Mouse (Mus musculus): ENCODE measurements around the gene Dvl3. TPM values are rescaled to one million over a fixed set of nuclear protein-coding genes. Genes with fewer than 3 reads are reported as not detected.
"Not testable (repeated sequence)": the region's sequence is repeated elsewhere in the genome, so short reads cannot be mapped to it uniquely, and the experiment has no call there.

The Dvl3 gene
- polyA plus RNA-seq, 1 experiment from 2014 or later, result 51.6 TPM

DNA sequence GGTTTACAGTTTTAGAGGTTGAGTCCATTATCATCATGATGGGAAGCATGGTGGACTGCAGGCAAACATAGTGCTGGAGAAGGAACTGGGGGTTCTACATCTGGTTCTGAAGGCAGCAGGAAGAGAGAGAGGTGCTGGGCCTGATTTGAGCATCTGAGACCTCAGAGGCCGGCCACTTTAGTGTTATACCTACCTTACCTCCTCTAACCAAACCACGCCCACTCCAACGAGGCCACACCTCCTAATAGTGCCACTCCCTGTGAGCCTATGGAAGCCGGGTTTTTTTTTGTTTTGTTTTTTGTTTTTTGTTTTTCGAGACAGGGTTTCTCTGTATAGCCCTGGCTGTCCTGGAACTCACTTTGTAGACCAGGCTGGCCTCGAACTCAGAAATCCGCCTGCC is 33.1 kb upstream of the Dvl3 start:
- H3K9me3 ChIP-seq (replicated peaks); H3K9ac ChIP-seq; H3K27me3 ChIP-seq; H3K4me1 ChIP-seq; H3K36me3 ChIP-seq; H3K4me2 ChIP-seq (replicated peaks); ATAC-seq (ENCODE audit: low FRiP score); H3K27ac ChIP-seq; H3K4me3 ChIP-seq: not testable (repeated sequence)
- 88% methylated on average over 7 of the region's 7 CpGs for WGBS

GRCm38 (mm10) chr16:20485061-20485460 is 31.7 kb upstream of the Dvl3 start:
- Histone ChIP-seq H3K27ac (no peak overlapping the region), H3K4me3 (no peak overlapping the region), H3K4me2 (replicated peaks) (no peak overlapping the region), H3K36me3 (no peaks in the 10 kb centered on the region), H3K27me3 (no peaks in the 10 kb centered on the region), H3K9ac (no peak overlapping the region), H3K9me3 (replicated peaks) (no peaks in the 10 kb centered on the region), H3K4me1 (no peaks in the 10 kb centered on the region)
- ATAC-seq (ENCODE audit: low FRiP score), result no peak
- 43% methylated on average over 4 of the region's 4 CpGs for WGBS

DNA sequence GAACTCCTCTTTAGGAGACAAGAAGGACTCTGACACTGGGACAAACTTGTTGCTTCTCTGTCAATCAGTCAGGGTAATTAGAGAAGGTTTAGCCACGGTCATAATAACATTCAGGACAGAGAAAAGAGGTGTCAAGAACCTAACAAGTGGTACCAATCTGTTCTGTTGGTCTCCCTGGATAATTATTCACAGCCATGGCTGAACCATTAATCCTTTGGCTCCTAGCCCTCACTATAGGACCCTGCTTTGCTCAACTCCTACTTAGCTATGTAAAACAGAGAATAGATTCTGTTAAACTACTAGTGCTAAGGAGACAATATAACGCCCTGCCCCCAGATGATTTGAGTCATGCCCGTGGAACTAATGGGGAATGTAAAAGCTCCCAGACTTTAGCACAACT is 30.7 kb upstream of the Dvl3 start:
- Histone ChIP-seq H3K9me3 (replicated peaks) (no peaks in the 10 kb centered on the region), H3K27ac (no peak overlapping the region), H3K4me1 (no peaks in the 10 kb centered on the region), H3K27me3 (no peaks in the 10 kb centered on the region), H3K4me3 (no peak overlapping the region), H3K36me3 (no peaks in the 10 kb centered on the region), H3K9ac (no peak overlapping the region), H3K4me2 (replicated peaks) (no peak overlapping the region)
- 65% methylated on average over 3 of the region's 3 CpGs for WGBS
- ATAC-seq (ENCODE audit: low FRiP score), result no peak

DNA sequence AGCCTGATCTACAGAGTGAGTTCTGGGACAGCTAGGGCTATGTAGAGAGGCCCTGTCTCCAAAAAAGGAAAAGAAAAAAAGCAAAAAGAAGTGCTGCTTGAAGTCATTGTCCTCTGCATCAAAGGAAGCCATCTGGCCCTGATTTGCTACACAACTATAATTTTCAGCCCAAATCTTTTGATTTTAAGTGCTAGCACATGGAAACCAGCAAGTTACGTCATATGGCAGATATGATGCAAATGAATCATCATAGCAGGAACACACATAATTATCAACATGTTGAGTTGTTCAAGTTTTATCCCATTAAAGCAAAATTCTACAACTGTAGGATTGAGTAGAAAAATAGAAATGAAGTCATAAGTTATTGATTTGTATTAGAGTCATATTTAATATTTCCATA is 28.6 kb upstream of the Dvl3 start:
- H3K9ac ChIP-seq, result no peak overlapping the region
- no peak overlapping the region for H3K4me2 ChIP-seq (replicated peaks)
- 80% methylated on average over 1 of the region's 1 CpGs for WGBS
- H3K27ac ChIP-seq, result no peak overlapping the region
- no peak overlapping the region for H3K4me3 ChIP-seq
- no peaks in the 10 kb centered on the region for H3K4me1 ChIP-seq
- H3K36me3 ChIP-seq, result no peaks in the 10 kb centered on the region
- no peaks in the 10 kb centered on the region for H3K27me3 ChIP-seq
- H3K9me3 ChIP-seq (replicated peaks), result no peaks in the 10 kb centered on the region
- no peak for ATAC-seq (ENCODE audit: low FRiP score)

DNA sequence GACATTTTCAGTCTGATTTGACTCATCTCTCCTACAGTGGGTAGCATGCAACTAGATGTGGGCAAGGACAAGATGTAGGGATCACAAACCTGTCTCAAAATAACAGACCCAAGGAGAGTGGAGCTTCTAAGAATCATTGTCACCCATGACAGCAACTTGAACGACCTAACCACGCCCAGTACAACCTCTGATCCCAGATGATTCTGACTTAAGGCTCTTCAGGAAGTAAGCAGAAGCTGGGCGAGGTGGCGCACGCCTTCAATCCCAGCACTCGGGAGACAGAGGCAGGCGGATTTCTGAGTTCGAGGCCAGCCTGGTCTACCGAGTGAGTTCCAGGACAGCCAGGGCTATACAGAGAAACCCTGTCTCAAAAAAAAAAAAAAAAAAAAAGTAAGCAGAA is 28.0 kb upstream of the Dvl3 start:
- H3K9me3 ChIP-seq (replicated peaks); H3K4me3 ChIP-seq; H3K4me1 ChIP-seq; H3K36me3 ChIP-seq; H3K27me3 ChIP-seq; H3K9ac ChIP-seq; H3K27ac ChIP-seq; ATAC-seq (ENCODE audit: low FRiP score); H3K4me2 ChIP-seq (replicated peaks): not testable (repeated sequence)
- WGBS, result 82% methylated on average over 9 of the region's 9 CpGs

- WGBS, result 82% methylated on average over 2 of the region's 2 CpGs
- H3K36me3 ChIP-seq, result no peaks in the 10 kb centered on the region
- ATAC-seq (ENCODE audit: low FRiP score), result no peak
- H3K9ac ChIP-seq, result no peak overlapping the region
- H3K4me3 ChIP-seq, result no peak overlapping the region
- no peak overlapping the region for H3K4me2 ChIP-seq (replicated peaks)
- no peaks in the 10 kb centered on the region for H3K4me1 ChIP-seq
- H3K9me3 ChIP-seq (replicated peaks), result no peaks in the 10 kb centered on the region
- H3K27me3 ChIP-seq, result no peaks in the 10 kb centered on the region
- no peak overlapping the region for H3K27ac ChIP-seq
Measured at GRCm38 (mm10) chr16:20489233-20489632, 27.5 kb upstream of the Dvl3 start.

GRCm38 (mm10) chr16:20490581-20490980 is 26.2 kb upstream of the Dvl3 start:
- Histone ChIP-seq H3K27ac (no peak overlapping the region), H3K9ac (no peak overlapping the region), H3K4me2 (replicated peaks) (no peak overlapping the region), H3K27me3 (no peaks in the 10 kb centered on the region), H3K36me3 (no peaks in the 10 kb centered on the region), H3K4me1 (no peaks in the 10 kb centered on the region), H3K9me3 (replicated peaks) (no peaks in the 10 kb centered on the region), H3K4me3 (no peak overlapping the region)
- ATAC-seq (ENCODE audit: low FRiP score), result no peak
- WGBS, result 37% methylated on average over 2 of the region's 2 CpGs

- H3K27ac ChIP-seq, result no peak overlapping the region
- no peak overlapping the region for H3K4me2 ChIP-seq (replicated peaks)
- no peak for ATAC-seq (ENCODE audit: low FRiP score)
- no peak overlapping the region for H3K4me3 ChIP-seq
- no peaks in the 10 kb centered on the region for H3K27me3 ChIP-seq
- no peaks in the 10 kb centered on the region for H3K36me3 ChIP-seq
- H3K9ac ChIP-seq, result no peak overlapping the region
- no peaks in the 10 kb centered on the region for H3K9me3 ChIP-seq (replicated peaks)
- no peaks in the 10 kb centered on the region for H3K4me1 ChIP-seq
- 80% methylated on average over 2 of the region's 2 CpGs for WGBS
Measured at GRCm38 (mm10) chr16:20491301-20491700, 25.5 kb upstream of the Dvl3 start.

DNA sequence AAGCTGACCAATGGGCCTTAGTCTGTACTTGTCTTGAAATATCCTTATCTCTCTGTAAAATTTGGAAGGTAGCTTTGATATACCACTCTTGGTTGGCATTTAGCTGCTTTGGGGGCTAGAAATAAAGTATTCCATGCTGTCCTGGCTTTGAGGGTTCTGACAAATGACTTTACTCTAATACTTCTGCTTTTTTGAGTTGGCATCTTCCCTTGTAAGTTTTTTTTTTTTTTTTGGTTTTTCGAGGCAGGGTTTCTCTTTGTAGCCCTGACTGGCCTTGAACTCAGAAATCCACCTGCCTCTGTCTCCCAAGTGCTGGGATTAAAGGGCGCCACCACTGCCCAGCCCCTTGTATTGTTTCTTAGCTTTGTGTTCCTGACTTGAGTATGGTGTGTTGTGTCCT is 23.3 kb upstream of the Dvl3 start:
- 65% methylated on average over 2 of the region's 2 CpGs for WGBS
- ATAC-seq (ENCODE audit: low FRiP score), result no peak
- no peaks in the 10 kb centered on the region for H3K36me3 ChIP-seq
- H3K27ac ChIP-seq, result no peak overlapping the region
- H3K4me3 ChIP-seq, result no peak overlapping the region
- no peak overlapping the region for H3K4me2 ChIP-seq (replicated peaks)
- H3K9me3 ChIP-seq (replicated peaks), result no peaks in the 10 kb centered on the region
- H3K9ac ChIP-seq, result no peak overlapping the region
- peaks cover 6% of the 10 kb centered on the region for H3K4me1 ChIP-seq
- H3K27me3 ChIP-seq, result peaks cover 11% of the 10 kb centered on the region

DNA sequence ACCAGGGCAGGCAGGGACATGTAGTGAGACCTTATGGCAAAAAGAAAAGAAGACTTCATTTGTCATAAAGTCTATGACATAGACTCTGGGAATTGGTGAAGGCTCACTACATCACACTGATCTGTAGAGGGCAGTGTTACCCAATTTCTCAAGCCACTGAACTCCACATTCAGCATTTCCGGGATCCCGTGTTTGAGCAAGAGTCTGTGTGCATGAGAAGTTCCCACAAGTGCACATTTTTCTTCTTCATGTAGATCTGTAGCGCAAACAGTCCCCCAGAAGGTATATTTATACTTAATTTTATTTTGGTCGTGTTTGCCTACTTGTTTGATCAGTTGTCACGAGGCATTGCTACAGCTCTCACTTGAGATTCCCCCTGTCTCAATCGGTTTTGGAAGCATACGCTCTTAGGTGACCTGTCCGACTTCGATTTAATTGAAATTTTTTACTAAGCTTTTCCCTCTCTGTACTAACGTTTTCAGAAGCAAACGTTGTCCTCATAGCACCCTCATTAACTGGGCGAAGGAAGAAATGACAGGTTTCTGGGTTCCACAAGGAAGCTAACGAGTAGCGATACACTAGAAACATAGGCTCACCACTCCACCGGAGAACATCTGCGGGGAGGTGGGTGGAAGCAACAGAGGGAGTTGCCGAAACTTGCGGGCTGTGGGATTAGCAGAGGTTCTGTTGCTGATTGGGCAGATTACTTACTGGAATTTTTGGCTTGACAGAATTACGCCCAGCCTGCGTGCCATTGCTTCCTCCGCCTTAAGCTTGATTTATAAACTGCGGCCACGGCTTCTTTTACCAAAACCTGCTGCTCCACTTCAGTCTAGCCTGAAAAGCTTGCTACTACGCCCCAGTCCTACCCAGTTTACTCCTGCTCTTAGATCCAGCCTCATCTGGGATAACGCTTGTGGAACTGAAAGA is 19.8 kb upstream of the Dvl3 start:
- Histone ChIP-seq H3K27ac (no peak overlapping the region), H3K9ac (no peak overlapping the region)
- WGBS, result 22% methylated on average over 25 of the region's 25 CpGs

DNA sequence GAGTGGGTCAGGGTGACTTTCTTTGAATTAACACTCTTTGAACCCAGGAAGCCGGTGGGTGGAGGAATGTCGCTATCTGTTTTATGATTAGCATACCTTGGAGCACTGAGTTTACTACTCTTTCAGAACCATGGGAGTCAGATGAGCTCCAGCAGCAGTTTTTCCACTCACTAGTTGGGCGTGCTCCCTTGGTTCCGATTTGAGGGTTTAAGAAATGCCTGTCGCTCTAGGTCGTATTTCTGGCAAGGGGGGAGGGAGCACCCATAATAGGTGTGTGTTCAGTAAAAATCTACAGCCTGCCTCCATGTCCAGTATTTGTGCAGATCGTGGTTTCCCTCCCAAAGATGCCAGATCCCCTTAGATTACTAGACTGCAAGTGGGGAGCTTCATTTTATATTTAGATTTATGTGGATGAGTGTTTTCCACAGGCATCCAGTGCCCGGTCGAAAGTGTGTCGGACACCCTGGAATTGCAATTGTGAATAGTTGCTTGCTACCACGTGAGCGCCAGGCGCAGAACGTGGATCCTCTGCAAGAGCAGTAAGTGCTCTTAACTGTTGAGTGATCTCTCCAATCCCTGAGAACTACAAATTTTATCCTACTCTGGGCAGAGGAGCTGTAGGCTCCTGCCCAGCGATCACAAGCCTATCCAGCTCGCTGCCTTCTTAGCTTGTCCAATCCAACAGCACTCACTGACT is 18.7 kb upstream of the Dvl3 start:
- Histone ChIP-seq H3K27me3 (peaks cover 11% of the 10 kb centered on the region), H3K36me3 (peaks cover 24% of the 10 kb centered on the region), H3K4me3 (peak overlapping the region; percentile 76), H3K9ac (peak overlapping the region; percentile 82), H3K27ac (peak overlapping the region; percentile 81; the same call in 1 of the 2 replicates), H3K4me1 (peaks cover 13% of the 10 kb centered on the region), H3K9me3 (replicated peaks) (no peaks in the 10 kb centered on the region), H3K4me2 (replicated peaks) (peak overlapping the region; percentile 85)
- peak; percentile 1; the same call in 1 of the 2 replicates for ATAC-seq (ENCODE audit: low FRiP score)
- 9% methylated on average over 16 of the region's 16 CpGs for WGBS

More for the DNA sequence above, 19.8 kb upstream of the Dvl3 start:
- Histone ChIP-seq H3K4me1 (peaks cover 13% of the 10 kb centered on the region), H3K4me3 (peak overlapping the region; percentile 14), H3K4me2 (replicated peaks) (peak overlapping the region; percentile 46), H3K9me3 (replicated peaks) (no peaks in the 10 kb centered on the region), H3K36me3 (peaks cover 12% of the 10 kb centered on the region), H3K27me3 (peaks cover 11% of the 10 kb centered on the region)
- no peak; the same call in 1 of the 2 replicates for ATAC-seq (ENCODE audit: low FRiP score)

- WGBS, result under 1% methylated on average over 49 of the region's 49 CpGs
- peak within 1 kb of the TSS; percentile 85 for H3K4me2 ChIP-seq (replicated peaks)
- peaks cover 11% of the 10 kb centered on the region for H3K27me3 ChIP-seq
- peak within 1 kb of the TSS; percentile 76 for H3K4me3 ChIP-seq
- H3K27ac ChIP-seq, result peak within 1 kb of the TSS; percentile 81
- peak within 1 kb of the TSS; percentile 82 for H3K9ac ChIP-seq
- peaks cover 13% of the 10 kb centered on the region for H3K4me1 ChIP-seq
- H3K36me3 ChIP-seq, result peaks cover 32% of the 10 kb centered on the region
- H3K9me3 ChIP-seq (replicated peaks), result no peaks in the 10 kb centered on the region
- ATAC-seq (ENCODE audit: low FRiP score), result peak; percentile 96
Measured at GRCm38 (mm10) chr16:20498677-20499475, 17.9 kb upstream of the Dvl3 start, which contains the start of gene Eif2b5. Gene Eif2b5 (plus strand): TSS chr16:20498817.
